In genomic region chr4:131656034-131656433, GRCm38 (mm10) we compare ENCODE assay signal across 24 mouse cellular contexts.
A peak's percentile ranks its signal among the peaks of the same experiment; 100 is the strongest.
DNase-seq lines count a peak whose midpoint lies in the region; ATAC-seq and TF ChIP-seq lines count a peak whose summit lies in the region.
"Had no signal": no experiment of that assay in that cellular context is flagged by ENCODE, and none has a peak within 500 bp of the region (broad histone marks: within the 10 kb centered on the region; RNA-seq: fewer than 3 reads in every experiment).

No protein-coding gene starts in this region.

- peak; percentile 23 for DNase-seq in embryo, embryonic 10 days (ENCODE audit: low spot score)
- DNase-seq in embryo, embryonic 9.5 days (ENCODE audit: extremely low spot score), result no peak
- peak; percentile 19 for DNase-seq in kidney, postnatal 0 days (ENCODE audit: low spot score)
- DNase-seq in kidney, adult 8-10 months, result no peak
- no peak for DNase-seq in urinary bladder, postnatal 10 days (ENCODE audit: low spot score)
- no peak for DNase-seq in spleen, adult 12 weeks (ENCODE audit: low spot score)
- DNase-seq: adrenal gland, adult 8-10 months; adrenal gland, postnatal 36 days; B cell, adult 2 months; cerebellum, adult 2 months; cerebellum, postnatal 14 days; gastrocnemius, postnatal 10 days; heart, adult 18-20 months had no signal

- no peak for TF ChIP-seq CTCF in kidney, postnatal 0 days (IDR thresholded peaks at IDR 0.05; ENCODE audit: low read depth)

- no peak for ATAC-seq in kidney, postnatal 0 days (replicated peaks; ENCODE audit: low FRiP score, low read depth)
- peak; percentile 31; the same call in 1 of the 2 replicates for ATAC-seq in neural tube, embryonic 14.5 days (ENCODE audit: low read depth)
- ATAC-seq: CD4-positive, CD25-positive, alpha-beta regulatory T cell, adult 4 months; forebrain, embryonic 16.5 days had no signal

- H3K4me2 ChIP-seq in kidney, postnatal 0 days (ENCODE audit: low read length), result no peak overlapping the region
- H3K4me2 ChIP-seq in neural tube, embryonic 14.5 days (ENCODE audit: low read depth, low read length), result no peak overlapping the region
- H3K4me2 ChIP-seq: embryonic facial prominence, embryonic 15.5 days; forebrain, embryonic 12.5 days; heart, embryonic 11.5 days; heart, embryonic 15.5 days; hindbrain, embryonic 14.5 days had no signal

- H3K9ac ChIP-seq in kidney, postnatal 0 days (ENCODE audit: low read depth, low read length), result no peak overlapping the region
- H3K9ac ChIP-seq in neural tube, embryonic 14.5 days (replicated peaks; ENCODE audit: low read depth, low read length), result no peak overlapping the region
- H3K9ac ChIP-seq: embryonic facial prominence, embryonic 15.5 days; forebrain, embryonic 12.5 days; heart, embryonic 15.5 days; hindbrain, embryonic 14.5 days had no signal

- H3K9me3 ChIP-seq in kidney, postnatal 0 days (replicated peaks; ENCODE audit: low read length), result no peaks in the 10 kb centered on the region
- no peaks in the 10 kb centered on the region for H3K9me3 ChIP-seq in neural tube, embryonic 14.5 days (ENCODE audit: control insufficient read depth, low read length)
- H3K9me3 ChIP-seq: embryonic facial prominence, embryonic 15.5 days; forebrain, embryonic 12.5 days; G1E; heart, embryonic 15.5 days; hindbrain, embryonic 10.5 days had no signal

- H3K4me1 ChIP-seq in kidney, postnatal 0 days (replicated peaks; ENCODE audit: insufficient read depth, low read length), result no peaks in the 10 kb centered on the region
- H3K4me1 ChIP-seq in neural tube, embryonic 14.5 days (ENCODE audit: control insufficient read depth, insufficient read depth, low read length), result peaks cover 9% of the 10 kb centered on the region
- H3K4me1 ChIP-seq: embryonic facial prominence, embryonic 15.5 days; forebrain, embryonic 12.5 days; heart, embryonic 15.5 days had no signal

- no peak overlapping the region for H3K27ac ChIP-seq in kidney, postnatal 0 days
- 0 out of 2 replicates have a peak overlapping the region, but pooled peaks have one; percentile 16 for H3K27ac ChIP-seq in neural tube, embryonic 14.5 days (ENCODE audit: low read depth, low read length)
- H3K27ac ChIP-seq: embryonic facial prominence, embryonic 15.5 days; forebrain, embryonic 12.5 days; heart, embryonic 15.5 days; hindbrain, embryonic 10.5 days; hindbrain, embryonic 14.5 days had no signal

- no peaks in the 10 kb centered on the region for H3K36me3 ChIP-seq in kidney, postnatal 0 days (ENCODE audit: insufficient read depth, low read length)
- no peaks in the 10 kb centered on the region for H3K36me3 ChIP-seq in neural tube, embryonic 14.5 days (ENCODE audit: control insufficient read depth, insufficient read depth, low read length)
- H3K36me3 ChIP-seq: embryonic facial prominence, embryonic 15.5 days; forebrain, embryonic 12.5 days; G1E; heart, embryonic 15.5 days; hindbrain, embryonic 10.5 days had no signal

- WGBS in kidney, postnatal 0 days, result 16% methylated on average over 8 of the region's 8 CpGs
- 19% methylated on average over 8 of the region's 8 CpGs for WGBS in neural tube, embryonic 14.5 days

- H3K4me3 ChIP-seq in kidney, postnatal 0 days (replicated peaks; ENCODE audit: low read depth, low read length), result no peak overlapping the region
- H3K4me3 ChIP-seq in neural tube, embryonic 14.5 days (ENCODE audit: low read depth, low read length), result no peak overlapping the region
- H3K4me3 ChIP-seq: embryonic facial prominence, embryonic 15.5 days; erythroblast, embryonic 14.5 days; forebrain, embryonic 12.5 days; heart, embryonic 15.5 days; hindbrain, embryonic 10.5 days had no signal

- no peaks in the 10 kb centered on the region for H3K27me3 ChIP-seq in kidney, postnatal 0 days (ENCODE audit: insufficient read depth, low read length)
- H3K27me3 ChIP-seq in neural tube, embryonic 14.5 days (ENCODE audit: control insufficient read depth, insufficient read depth, low read length), result no peaks in the 10 kb centered on the region
- H3K27me3 ChIP-seq: embryonic facial prominence, embryonic 15.5 days; forebrain, embryonic 12.5 days; heart, embryonic 15.5 days had no signal

Comparison
In these comparisons a context has a peak if more than half of its experiments do, and no peak if none do; other contexts are left out.
1. DNase-seq: peak in embryo, embryonic 10 days (single experiment) and kidney, postnatal 0 days (single experiment); none in embryo, embryonic 9.5 days (single experiment), kidney, adult 8-10 months (0 of 2), urinary bladder, postnatal 10 days (single experiment) and spleen, adult 12 weeks (single experiment).